Mouse (Mus musculus): Measurements from ENCODE around the gene Ptprn. TPM values are rescaled to one million over a fixed set of nuclear protein-coding genes. Genes with fewer than 3 reads are reported as not detected.
A peak's percentile ranks its signal among the peaks of the same experiment; 100 is the strongest.

The Ptprn gene
- polyA plus RNA-seq, 1 experiment from 2014 or later = 3.6 TPM

GRCm38 (mm10) chr1:75217893-75218226, 46.4 kb downstream of the Ptprn start:
- H3K9me3 ChIP-seq = no peaks in the 10 kb centered on the region
- H3K4me3 ChIP-seq (replicated peaks) = peak overlapping the region; percentile 54
- no peak overlapping the region for H3K27ac ChIP-seq
- peaks cover 8% of the 10 kb centered on the region; the same call in 1 of the 2 replicates for H3K36me3 ChIP-seq
- 2% methylated on average over 6 of the region's 6 CpGs for WGBS
- peak overlapping the region; percentile 99 for H3K4me2 ChIP-seq (replicated peaks)
- H3K9ac ChIP-seq = 0 out of 2 replicates have a peak overlapping the region, but pooled peaks have one; percentile 8
- 0 out of 2 replicates have a peak, but pooled peaks have one; percentile 1 for ATAC-seq
- H3K4me1 ChIP-seq (replicated peaks) = peaks cover 31% of the 10 kb centered on the region
- H3K27me3 ChIP-seq (replicated peaks) = peaks cover 27% of the 10 kb centered on the region

- Histone ChIP-seq H3K27ac (no peak overlapping the region), H3K36me3 (peaks cover 12% of the 10 kb centered on the region; the same call in 1 of the 2 replicates), H3K27me3 (replicated peaks) (peaks cover 27% of the 10 kb centered on the region), H3K9ac (no peak overlapping the region), H3K4me2 (replicated peaks) (peak overlapping the region; percentile 99), H3K4me3 (replicated peaks) (0 out of 2 replicates have a peak overlapping the region, but pooled peaks have one; percentile 54), H3K4me1 (replicated peaks) (peaks cover 38% of the 10 kb centered on the region), H3K9me3 (no peaks in the 10 kb centered on the region)
- no peak for ATAC-seq
- WGBS = 72% methylated on average over 13 of the region's 13 CpGs
These were observed 47.3 kb downstream of the Ptprn start for GRCm38 (mm10) chr1:75216797-75217585.

- H3K4me3 ChIP-seq (replicated peaks) = no peak overlapping the region
- no peak for ATAC-seq
- H3K36me3 ChIP-seq = peaks cover 12% of the 10 kb centered on the region; the same call in 1 of the 2 replicates
- no peaks in the 10 kb centered on the region for H3K9me3 ChIP-seq
- H3K4me1 ChIP-seq (replicated peaks) = peaks cover 44% of the 10 kb centered on the region
- 93% methylated on average over 9 of the region's 9 CpGs for WGBS
- H3K9ac ChIP-seq = no peak overlapping the region
- no peak overlapping the region for H3K4me2 ChIP-seq (replicated peaks)
- no peak overlapping the region for H3K27ac ChIP-seq
- H3K27me3 ChIP-seq (replicated peaks) = peaks cover 18% of the 10 kb centered on the region
These were observed 48.5 kb downstream of the Ptprn start for GRCm38 (mm10) chr1:75215785-75216184.

- peak overlapping the region; percentile 66 for H3K27ac ChIP-seq
- no peak overlapping the region for H3K4me3 ChIP-seq (replicated peaks)
- WGBS = 61% methylated on average over 5 of the region's 5 CpGs
- peaks cover 48% of the 10 kb centered on the region for H3K4me1 ChIP-seq (replicated peaks)
- peak overlapping the region; percentile 36 for H3K4me2 ChIP-seq (replicated peaks)
- peaks cover 13% of the 10 kb centered on the region for H3K27me3 ChIP-seq (replicated peaks)
- no peak for ATAC-seq
- no peak overlapping the region for H3K9ac ChIP-seq
- H3K9me3 ChIP-seq = no peaks in the 10 kb centered on the region
- peaks cover 12% of the 10 kb centered on the region; the same call in 1 of the 2 replicates for H3K36me3 ChIP-seq
These were observed 49.4 kb downstream of the Ptprn start for GRCm38 (mm10) chr1:75214886-75215285.

- Histone ChIP-seq H3K9me3 (no peaks in the 10 kb centered on the region), H3K4me3 (replicated peaks) (no peak overlapping the region), H3K36me3 (peaks cover 12% of the 10 kb centered on the region; the same call in 1 of the 2 replicates), H3K4me2 (replicated peaks) (peak overlapping the region; percentile 36), H3K9ac (peak overlapping the region; percentile 27; the same call in 1 of the 2 replicates), H3K4me1 (replicated peaks) (peaks cover 43% of the 10 kb centered on the region), H3K27ac (peak overlapping the region; percentile 82), H3K27me3 (replicated peaks) (peaks cover 9% of the 10 kb centered on the region)
- peak; percentile 49 for ATAC-seq
- 47% methylated on average over 2 of the region's 2 CpGs for WGBS
These were observed 49.9 kb downstream of the Ptprn start for GRCm38 (mm10) chr1:75214442-75214841.

- peak overlapping the region; percentile 20; the same call in 1 of the 2 replicates for H3K4me2 ChIP-seq (replicated peaks)
These were observed 51.2 kb downstream of the Ptprn start for GRCm38 (mm10) chr1:75213096-75213495.

GRCm38 (mm10) chr1:75212542-75212941, 51.8 kb downstream of the Ptprn start:
- Histone ChIP-seq H3K27ac (no peak overlapping the region), H3K9me3 (no peaks in the 10 kb centered on the region), H3K4me2 (replicated peaks) (peak overlapping the region; percentile 20; the same call in 1 of the 2 replicates), H3K4me1 (replicated peaks) (peaks cover 37% of the 10 kb centered on the region), H3K9ac (no peak overlapping the region), H3K36me3 (peaks cover 12% of the 10 kb centered on the region; the same call in 1 of the 2 replicates), H3K27me3 (replicated peaks) (no peaks in the 10 kb centered on the region; the same call in 1 of the 2 replicates), H3K4me3 (replicated peaks) (no peak overlapping the region)
- no peak for ATAC-seq
- 73% methylated on average over 4 of the region's 4 CpGs for WGBS

More at GRCm38 (mm10) chr1:75213096-75213495, 51.2 kb downstream of the Ptprn start:
- no peak overlapping the region for H3K9ac ChIP-seq
- ATAC-seq = no peak
- H3K9me3 ChIP-seq = no peaks in the 10 kb centered on the region
- no peaks in the 10 kb centered on the region; the same call in 1 of the 2 replicates for H3K27me3 ChIP-seq (replicated peaks)
- 78% methylated on average over 7 of the region's 7 CpGs for WGBS
- H3K4me1 ChIP-seq (replicated peaks) = peaks cover 37% of the 10 kb centered on the region
- peaks cover 12% of the 10 kb centered on the region; the same call in 1 of the 2 replicates for H3K36me3 ChIP-seq
- no peak overlapping the region for H3K4me3 ChIP-seq (replicated peaks)
- no peak overlapping the region for H3K27ac ChIP-seq

GRCm38 (mm10) chr1:75211141-75211708, 53.1 kb downstream of the Ptprn start:
- peak overlapping the region; percentile 86 for H3K4me3 ChIP-seq (replicated peaks)
- WGBS = 11% methylated on average over 17 of the region's 17 CpGs
- ATAC-seq = no peak
- no peaks in the 10 kb centered on the region for H3K9me3 ChIP-seq
- peak overlapping the region; percentile 94 for H3K9ac ChIP-seq
- peaks cover 12% of the 10 kb centered on the region; the same call in 1 of the 2 replicates for H3K36me3 ChIP-seq
- no peaks in the 10 kb centered on the region for H3K27me3 ChIP-seq (replicated peaks)
- H3K27ac ChIP-seq = peak overlapping the region; percentile 63
- H3K4me2 ChIP-seq (replicated peaks) = peak overlapping the region; percentile 85
- H3K4me1 ChIP-seq (replicated peaks) = peaks cover 35% of the 10 kb centered on the region

- Histone ChIP-seq H3K9ac (peak within 1 kb of the TSS; percentile 94), H3K4me1 (replicated peaks) (peaks cover 35% of the 10 kb centered on the region), H3K27me3 (replicated peaks) (no peaks in the 10 kb centered on the region), H3K4me2 (replicated peaks) (peak within 1 kb of the TSS; percentile 85), H3K27ac (peak within 1 kb of the TSS; percentile 63), H3K36me3 (peaks cover 7% of the 10 kb centered on the region; the same call in 1 of the 2 replicates), H3K9me3 (no peaks in the 10 kb centered on the region), H3K4me3 (replicated peaks) (peak within 1 kb of the TSS; percentile 86)
- ATAC-seq = peak; percentile 91
- 6% methylated on average over 42 of the region's 42 CpGs for WGBS
These were observed 53.9 kb downstream of the Ptprn start, which contains the start of the genes Glb1l and Stk16 for GRCm38 (mm10) chr1:75210136-75211087. Gene Glb1l, minus strand, starts transcription at chr1:75210813. Gene Stk16, plus strand, starts transcription at chr1:75210838.

- no peak overlapping the region for H3K27ac ChIP-seq
These were observed 55.2 kb downstream of the Ptprn start for GRCm38 (mm10) chr1:75208967-75209678.

GRCm38 (mm10) chr1:75201236-75201635, 63.1 kb downstream of the Ptprn start:
- Histone ChIP-seq H3K9me3 (no peaks in the 10 kb centered on the region), H3K27me3 (replicated peaks) (no peaks in the 10 kb centered on the region), H3K4me1 (replicated peaks) (no peaks in the 10 kb centered on the region), H3K36me3 (peaks cover 35% of the 10 kb centered on the region), H3K27ac (no peak overlapping the region), H3K4me2 (replicated peaks) (no peak overlapping the region), H3K9ac (no peak overlapping the region), H3K4me3 (replicated peaks) (no peak overlapping the region)
- no peak for ATAC-seq
- 86% methylated on average over 1 of the region's 1 CpGs for WGBS

More at GRCm38 (mm10) chr1:75208967-75209678, 55.2 kb downstream of the Ptprn start:
- no peaks in the 10 kb centered on the region for H3K9me3 ChIP-seq
- peak overlapping the region; percentile 52 for H3K9ac ChIP-seq
- WGBS = 8% methylated on average over 34 of the region's 34 CpGs
- ATAC-seq = no peak
- H3K4me3 ChIP-seq (replicated peaks) = peak overlapping the region; percentile 35
- no peaks in the 10 kb centered on the region for H3K27me3 ChIP-seq (replicated peaks)
- H3K4me2 ChIP-seq (replicated peaks) = peak overlapping the region; percentile 65
- H3K4me1 ChIP-seq (replicated peaks) = peaks cover 29% of the 10 kb centered on the region
- H3K36me3 ChIP-seq = peaks cover 6% of the 10 kb centered on the region; the same call in 1 of the 2 replicates
